Mouse (Mus musculus) midbrain, embryonic 10.5 days (tissue): ENCODE measurements around the gene Tssc4. TPM values are rescaled to one million over a fixed set of nuclear protein-coding genes. Genes with fewer than 3 reads are reported as not detected.

Source experiments
- DNase-seq: peaks from one replicate; pipeline ENCODE4 v3.0.0-alpha.2; 2017; ENCODE audit warnings: low spot score
- H3K27ac ChIP-seq: fragments of 300-500 bp; sonication (generic); replicated peaks from 2 replicates; pipeline ENCODE4 v1.5.1; 2016; ENCODE audit warnings: mild to moderate bottlenecking
- H3K27me3 ChIP-seq: fragments of 300-500 bp; sonication (generic); 2 replicates; pipeline ENCODE4 v1.6.1; 2016; ENCODE audit warnings: low read depth, mild to moderate bottlenecking; ENCODE audit not compliant: poor library complexity, severe bottlenecking
- H3K36me3 ChIP-seq: fragments of 300-500 bp; sonication (generic); 2 replicates; pipeline ENCODE4 v1.6.1; 2016; ENCODE audit warnings: mild to moderate bottlenecking, moderate library complexity
- H3K4me1 ChIP-seq: fragments of 300-500 bp; sonication (generic); 2 replicates; pipeline ENCODE4 v1.6.1; 2016
- H3K4me3 ChIP-seq: fragments of 300-500 bp; sonication (generic); 2 replicates; pipeline ENCODE4 v1.5.1; 2016; ENCODE audit warnings: mild to moderate bottlenecking, moderate library complexity
- H3K9me3 ChIP-seq: fragments of 300-500 bp; sonication (generic); replicated peaks from 2 replicates; pipeline ENCODE4 v1.6.1; 2016; ENCODE audit warnings: mild to moderate bottlenecking
- WGBS: fragments of 180-500 bp; shearing (Covaris S2); methylation state at CpG from one replicate; pipeline ENCODE4 v1.1.7; 2016; 5-methylcytosine and 5-hydroxymethylcytosine counted together
- polyA plus RNA-seq: library from polyadenylated mRNA; unstranded; fragments of >200 nt; fragmentation: Nextera tagmentation; extraction: Ambion mirVana; gene quantifications from 2 replicates; pipeline ENCODE4 v1.2.1, GENCODE M21; 2016

The Tssc4 gene
- polyA plus RNA-seq, 1 experiment from 2014 or later = 136 TPM

- Histone ChIP-seq H3K27me3 (no peaks in the 10 kb centered on the region), H3K4me1 (peaks cover 42% of the 10 kb centered on the region), H3K4me3 (no peak overlapping the region), H3K36me3 (peaks cover 18% of the 10 kb centered on the region), H3K27ac (no peak overlapping the region), H3K9me3 (no peaks in the 10 kb centered on the region)
- WGBS = 74% methylated on average over 2 of the region's 2 CpGs
- DNase-seq = no peak
These were observed 17.7 kb upstream of the Tssc4 start for GRCm38 (mm10) chr7:143051316-143051715.

GRCm38 (mm10) chr7:143052626-143053007, 16.4 kb upstream of the Tssc4 start, which contains the start of gene Cd81:
Gene Cd81 (plus strand): TSS chr7:143052739.
- Histone ChIP-seq H3K9me3 (no peaks in the 10 kb centered on the region), H3K27ac (peak within 1 kb of the TSS; percentile 96), H3K4me1 (peaks cover 43% of the 10 kb centered on the region), H3K4me3 (peak within 1 kb of the TSS; percentile 95), H3K27me3 (no peaks in the 10 kb centered on the region), H3K36me3 (peaks cover 31% of the 10 kb centered on the region)
- WGBS = under 1% methylated on average over 37 of the region's 37 CpGs
- peak; percentile 87 for DNase-seq

- Histone ChIP-seq H3K27me3 (no peaks in the 10 kb centered on the region), H3K9me3 (no peaks in the 10 kb centered on the region), H3K4me3 (peak overlapping the region; percentile 95), H3K36me3 (peaks cover 37% of the 10 kb centered on the region), H3K27ac (peak overlapping the region; percentile 96), H3K4me1 (peaks cover 43% of the 10 kb centered on the region)
- under 1% methylated on average over 46 of the region's 46 CpGs for WGBS
- peak; percentile 71 for DNase-seq
These were observed 15.8 kb upstream of the Tssc4 start for GRCm38 (mm10) chr7:143053008-143053899.

DNA sequence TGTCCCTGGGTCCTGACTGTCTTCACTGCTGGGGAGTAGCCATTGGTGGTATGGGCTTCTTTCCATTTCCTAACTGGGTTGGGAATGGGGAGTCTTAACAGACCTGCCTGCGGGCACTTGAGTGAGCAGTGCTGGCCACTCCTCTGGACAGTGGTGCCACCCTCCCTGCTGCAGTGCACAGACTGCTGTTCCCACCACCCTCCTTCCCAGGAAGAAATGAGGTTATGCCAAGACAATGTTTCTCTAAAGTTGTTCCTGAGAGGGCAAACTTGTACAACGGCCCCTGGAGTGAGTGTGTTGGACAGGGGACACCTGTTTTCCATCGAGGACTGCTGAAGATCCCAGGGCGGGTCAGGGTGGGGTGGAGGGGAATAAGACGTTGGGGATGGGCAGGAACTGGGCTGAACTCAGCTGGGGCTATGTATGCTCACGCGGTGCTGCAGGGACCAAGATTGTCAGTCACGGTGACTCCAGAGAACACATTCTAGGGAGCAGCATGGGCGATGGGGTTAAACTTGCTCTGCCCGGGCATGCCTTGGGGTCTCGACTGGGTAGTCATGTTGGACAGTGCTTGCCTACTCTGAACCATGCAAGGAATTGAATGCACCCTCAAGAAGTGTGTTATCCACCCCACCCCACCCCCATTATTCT, 15.0 kb upstream of the Tssc4 start:
- Histone ChIP-seq H3K27ac (peak overlapping the region; percentile 96), H3K9me3 (no peaks in the 10 kb centered on the region), H3K27me3 (no peaks in the 10 kb centered on the region), H3K4me1 (peaks cover 43% of the 10 kb centered on the region), H3K4me3 (peak overlapping the region; percentile 95), H3K36me3 (peaks cover 41% of the 10 kb centered on the region)
- 76% methylated on average over 11 of the region's 11 CpGs for WGBS
- DNase-seq = no peak

- Histone ChIP-seq H3K9me3 (no peaks in the 10 kb centered on the region), H3K27ac (peak overlapping the region; percentile 96), H3K27me3 (no peaks in the 10 kb centered on the region), H3K4me1 (peaks cover 43% of the 10 kb centered on the region), H3K4me3 (peak overlapping the region; percentile 95), H3K36me3 (peaks cover 46% of the 10 kb centered on the region)
- WGBS = 73% methylated on average over 3 of the region's 3 CpGs
- DNase-seq = no peak
These were observed 14.5 kb upstream of the Tssc4 start for GRCm38 (mm10) chr7:143054612-143054965.

- Histone ChIP-seq H3K4me3 (peak overlapping the region; percentile 95), H3K27me3 (no peaks in the 10 kb centered on the region), H3K27ac (peak overlapping the region; percentile 96), H3K36me3 (peaks cover 50% of the 10 kb centered on the region), H3K9me3 (no peaks in the 10 kb centered on the region), H3K4me1 (peaks cover 43% of the 10 kb centered on the region)
- 93% methylated on average over 3 of the region's 3 CpGs for WGBS
- DNase-seq = no peak
These were observed 14.0 kb upstream of the Tssc4 start for GRCm38 (mm10) chr7:143055001-143055400.

DNA sequence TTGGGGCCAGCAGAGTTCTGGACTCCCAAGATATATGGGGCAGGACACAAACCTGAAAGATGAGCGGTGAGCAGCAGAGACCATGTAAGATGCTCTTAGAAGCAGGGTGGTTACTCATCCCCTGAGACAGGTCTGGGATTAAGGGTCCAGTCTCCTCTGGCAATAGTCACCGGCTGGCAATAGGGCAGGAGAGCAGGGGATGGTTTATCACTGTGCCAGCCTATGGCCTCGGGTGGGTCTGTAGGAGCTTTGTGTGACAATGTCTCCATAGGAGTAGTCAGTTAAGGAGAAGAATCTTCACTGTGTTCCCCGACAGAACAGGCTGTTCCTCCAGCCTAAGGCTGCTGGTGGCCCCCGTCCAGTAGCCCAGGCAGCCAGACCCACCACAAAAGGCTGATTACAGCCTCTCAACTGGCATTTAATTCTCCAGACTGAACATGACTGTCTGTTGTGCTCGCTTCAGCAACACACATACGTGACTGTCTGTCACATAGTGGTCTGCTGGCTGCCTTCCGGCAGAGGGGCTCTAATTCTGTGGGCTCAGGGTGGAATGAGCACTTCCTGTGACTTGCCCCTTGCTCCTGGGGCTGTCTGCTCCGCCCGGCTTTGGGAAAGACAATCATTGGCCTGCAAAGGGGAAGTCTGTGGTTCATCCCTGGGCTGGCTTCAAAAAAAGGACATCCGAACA, 13.4 kb upstream of the Tssc4 start:
- WGBS = 79% methylated on average over 11 of the region's 11 CpGs
- 0 out of 2 replicates have a peak overlapping the region, but pooled peaks have one; percentile 96 for H3K27ac ChIP-seq
- H3K36me3 ChIP-seq = peaks cover 56% of the 10 kb centered on the region

DNA sequence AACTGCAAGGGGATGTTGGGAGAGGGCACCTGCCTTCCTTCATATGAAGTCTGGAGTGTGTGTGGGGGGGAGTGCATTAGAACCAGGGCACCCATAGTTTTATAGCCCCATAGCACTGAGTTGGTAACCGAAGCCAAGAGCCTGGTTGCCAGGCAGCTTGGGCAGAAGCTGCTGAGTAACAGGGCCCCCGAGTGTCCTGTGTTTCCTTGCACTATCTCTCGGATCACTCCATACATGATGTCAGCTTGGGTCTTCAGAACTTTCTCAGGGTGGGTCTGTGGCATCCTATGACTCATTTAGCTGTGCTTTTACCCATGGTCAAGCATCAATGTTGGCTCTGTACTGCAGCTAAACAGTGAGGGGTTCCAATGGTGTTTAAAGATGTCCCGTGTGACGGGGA, 12.0 kb upstream of the Tssc4 start:
- no peak overlapping the region for H3K27ac ChIP-seq
- no peaks in the 10 kb centered on the region for H3K9me3 ChIP-seq
- DNase-seq = no peak
- H3K4me1 ChIP-seq = peaks cover 40% of the 10 kb centered on the region
- 86% methylated on average over 5 of the region's 5 CpGs for WGBS
- H3K27me3 ChIP-seq = no peaks in the 10 kb centered on the region
- H3K36me3 ChIP-seq = peaks cover 69% of the 10 kb centered on the region
- H3K4me3 ChIP-seq = no peak overlapping the region

More for the DNA sequence above, 13.4 kb upstream of the Tssc4 start:
- H3K4me1 ChIP-seq = peaks cover 43% of the 10 kb centered on the region
- H3K9me3 ChIP-seq = no peaks in the 10 kb centered on the region
- peak overlapping the region; percentile 95 for H3K4me3 ChIP-seq
- no peaks in the 10 kb centered on the region for H3K27me3 ChIP-seq
- no peak for DNase-seq

GRCm38 (mm10) chr7:143057667-143058220, 11.3 kb upstream of the Tssc4 start:
- Histone ChIP-seq H3K4me3 (no peak overlapping the region), H3K4me1 (peaks cover 35% of the 10 kb centered on the region), H3K27ac (no peak overlapping the region), H3K27me3 (no peaks in the 10 kb centered on the region), H3K36me3 (peaks cover 76% of the 10 kb centered on the region), H3K9me3 (no peaks in the 10 kb centered on the region)
- no peak for DNase-seq
- WGBS = 88% methylated on average over 9 of the region's 9 CpGs

DNA sequence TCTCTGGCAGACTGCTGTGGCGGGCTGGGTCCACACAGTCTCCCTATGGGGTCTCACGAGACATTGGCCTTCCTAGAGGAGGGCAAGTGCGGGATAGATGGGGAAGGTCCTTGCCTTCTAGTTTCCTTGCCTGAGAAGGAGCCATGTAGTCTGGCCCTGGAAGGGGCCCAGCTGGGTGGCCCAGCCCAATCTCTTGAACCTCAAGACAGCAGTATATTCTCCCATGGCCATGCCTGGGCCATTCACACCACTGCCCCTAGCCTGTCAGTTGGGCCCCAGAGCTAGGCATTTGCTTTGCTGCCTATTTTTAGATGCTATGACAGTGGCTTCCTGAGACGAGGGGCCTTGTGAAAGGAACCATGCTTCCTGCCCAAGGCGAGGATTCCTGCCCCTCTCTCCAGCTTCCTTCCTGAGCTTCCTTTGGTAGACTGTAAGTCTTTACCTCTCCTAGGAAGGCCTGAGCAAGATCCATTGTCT, 10.8 kb upstream of the Tssc4 start:
- H3K4me3 ChIP-seq = no peak overlapping the region
- no peaks in the 10 kb centered on the region for H3K9me3 ChIP-seq
- no peak for DNase-seq
- H3K27ac ChIP-seq = no peak overlapping the region
- H3K4me1 ChIP-seq = peaks cover 31% of the 10 kb centered on the region
- no peaks in the 10 kb centered on the region for H3K27me3 ChIP-seq
- 82% methylated on average over 5 of the region's 5 CpGs for WGBS
- peaks cover 82% of the 10 kb centered on the region for H3K36me3 ChIP-seq

- no peaks in the 10 kb centered on the region for H3K9me3 ChIP-seq
- H3K27me3 ChIP-seq = no peaks in the 10 kb centered on the region
- H3K4me1 ChIP-seq = peaks cover 31% of the 10 kb centered on the region
- no peak overlapping the region for H3K4me3 ChIP-seq
- H3K36me3 ChIP-seq = peaks cover 92% of the 10 kb centered on the region
- no peak for DNase-seq
- 80% methylated on average over 5 of the region's 5 CpGs for WGBS
- peak overlapping the region; percentile 39; the same call in 1 of the 2 replicates for H3K27ac ChIP-seq
These were observed 9.7 kb upstream of the Tssc4 start for GRCm38 (mm10) chr7:143059202-143059870.

DNA sequence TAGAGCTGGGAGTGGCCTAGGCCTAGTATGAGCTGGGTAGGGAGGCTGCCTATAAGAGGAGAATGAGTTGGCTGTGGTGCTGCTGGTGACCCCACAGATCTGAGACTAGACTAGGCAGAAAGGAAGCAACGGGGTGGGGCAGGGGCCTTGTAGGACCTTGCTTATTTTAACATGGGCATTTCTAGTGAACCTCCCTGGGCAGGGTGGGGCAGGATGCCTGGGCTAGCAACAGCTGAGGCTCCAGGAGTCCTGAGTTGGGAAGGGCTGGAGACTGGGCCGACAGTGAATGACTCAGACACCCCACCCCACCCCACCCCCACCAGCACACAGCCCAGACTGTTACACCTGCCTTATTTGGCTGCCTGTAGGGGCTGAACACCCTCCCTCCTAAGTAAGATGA, 6.3 kb upstream of the Tssc4 start:
- Histone ChIP-seq H3K4me3 (no peak overlapping the region), H3K27me3 (no peaks in the 10 kb centered on the region), H3K4me1 (peaks cover 15% of the 10 kb centered on the region), H3K9me3 (no peaks in the 10 kb centered on the region), H3K36me3 (peaks cover 94% of the 10 kb centered on the region), H3K27ac (no peak overlapping the region)
- DNase-seq = no peak
- 81% methylated on average over 2 of the region's 2 CpGs for WGBS
